Mouse (Mus musculus) monocyte, adult 5-6 weeks (primary cell): Measurements from ENCODE around the gene Esrra. TPM values are rescaled to one million over a fixed set of nuclear protein-coding genes. Genes with fewer than 3 reads are reported as not detected.

Experiments used
- ATAC-seq: fragments of 153-309, 156-312 bp; replicated peaks from 2 replicates; pipeline ENCODE4 v1.8.0; 2017; ENCODE audit warnings: mild to moderate bottlenecking; ENCODE audit not compliant: low TSS enrichment, insufficient number of reproducible peaks, severe bottlenecking, poor library complexity, low FRiP score
- total RNA-seq: library from RNA; stranded (forward); fragments of 200-1000, 200-491, 200-594 nt; gene quantifications from 3 replicates; pipeline ENCODE4 v1.2.3, GENCODE M21; 2017

Esrra gene
- total RNA-seq = 39.1 to 50.2 TPM (median 46.8 TPM) in 3 replicates

- peak; percentile 89 for ATAC-seq
Observed at GRCm38 (mm10) chr19:6921647-6922567, at the start of gene Esrra. Gene Esrra, minus strand, starts transcription at chr19:6921813.

DNA sequence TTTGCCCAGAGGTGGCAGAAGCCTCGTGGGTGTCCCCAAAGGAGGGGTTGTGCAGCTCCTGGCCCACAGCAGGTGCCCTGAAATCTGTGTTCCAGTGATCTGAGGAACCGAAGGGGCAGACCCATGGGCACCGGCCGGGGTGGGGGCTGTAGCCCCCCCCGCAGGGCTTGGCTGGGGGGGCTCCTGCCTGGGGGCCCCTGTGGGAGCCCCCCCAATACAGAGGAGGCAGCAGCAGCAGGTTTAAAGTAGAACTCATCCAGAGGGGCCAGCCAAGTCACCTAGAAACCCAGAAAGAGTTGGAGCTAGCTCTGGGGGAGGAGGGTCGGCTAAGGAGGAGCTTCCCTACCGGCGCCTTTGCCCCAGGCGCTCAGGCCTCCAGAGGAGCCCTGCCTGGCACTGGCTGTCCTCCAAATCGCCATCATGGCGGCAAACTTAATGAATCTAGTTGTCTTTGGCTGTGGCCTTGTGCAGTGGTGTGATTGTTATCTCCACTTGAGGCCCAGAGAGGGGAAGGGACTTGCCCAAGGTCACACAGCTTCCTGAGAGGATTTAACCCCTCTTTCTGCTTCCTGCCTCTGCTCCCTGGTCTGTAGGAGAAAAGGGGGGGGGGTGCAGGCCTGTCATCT is 49.0 kb upstream of the Esrra start:
- ATAC-seq = no peak

GRCm38 (mm10) chr19:6969665-6970381 is 48.2 kb upstream of the Esrra start:
- ATAC-seq = no peak

GRCm38 (mm10) chr19:6969291-6969664 is 47.7 kb upstream of the Esrra start:
- no peak for ATAC-seq

DNA sequence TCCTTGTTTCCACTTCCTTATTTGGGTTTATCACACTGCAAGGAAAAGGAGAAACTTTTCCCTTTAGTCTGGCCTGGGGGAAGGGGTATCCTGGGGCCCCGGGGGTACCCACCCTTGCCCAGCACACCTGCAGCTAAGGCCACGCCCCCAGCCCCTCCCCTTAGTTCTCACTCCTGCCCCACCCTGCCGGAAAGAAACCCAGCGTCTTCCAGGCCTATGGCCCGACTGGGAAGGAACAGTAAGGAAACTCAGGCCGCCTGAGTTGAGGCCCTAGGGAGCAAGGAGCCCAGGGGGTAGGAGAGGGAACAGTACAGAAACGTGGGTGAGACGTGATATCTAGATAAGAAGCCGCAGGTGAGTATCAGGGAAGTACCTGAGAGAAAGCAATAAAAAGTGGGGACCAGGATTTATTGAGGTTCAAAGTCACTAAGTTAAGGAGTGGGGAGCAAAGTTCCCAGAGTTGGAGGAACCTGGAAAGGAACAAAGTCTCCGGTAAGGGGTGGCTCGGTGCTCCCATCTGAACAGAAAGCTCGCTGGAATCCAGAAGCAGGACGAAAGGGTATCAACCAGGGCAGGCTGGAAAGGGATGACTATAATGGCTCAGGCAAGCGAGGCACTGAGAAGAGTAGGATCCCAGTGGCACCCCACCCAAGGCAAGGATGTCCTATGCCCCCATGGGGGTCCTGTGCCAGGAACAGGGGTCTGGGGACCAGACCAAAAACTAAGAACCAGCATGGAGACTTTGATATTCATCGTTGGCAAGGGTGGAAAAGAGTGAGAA is 47.1 kb upstream of the Esrra start:
- no peak for ATAC-seq

DNA sequence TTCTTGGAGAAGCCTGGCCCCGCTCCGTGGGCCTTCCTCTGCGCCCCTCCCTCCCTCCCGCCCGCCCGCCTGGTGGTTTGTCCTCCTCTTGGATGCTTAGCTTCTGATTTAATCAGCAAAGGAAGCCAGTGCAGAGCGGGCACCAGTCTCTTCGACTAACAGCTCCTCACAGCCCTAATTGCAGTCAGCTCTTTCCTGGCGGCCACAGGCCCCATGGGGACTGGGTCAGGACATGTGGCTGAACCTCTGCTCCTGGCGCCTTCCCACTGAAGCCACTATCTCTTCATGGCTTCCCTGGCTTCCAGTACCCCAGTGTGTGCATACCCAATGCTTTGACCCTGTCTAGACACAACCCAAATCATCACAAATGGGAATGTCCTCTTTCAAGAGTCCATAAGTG is 34.8 kb upstream of the Esrra start:
- ATAC-seq = no peak

GRCm38 (mm10) chr19:6955424-6955823 is 33.8 kb upstream of the Esrra start:
- ATAC-seq = no peak

- ATAC-seq = no peak
Observed at GRCm38 (mm10) chr19:6954046-6954445, 32.4 kb upstream of the Esrra start.

DNA sequence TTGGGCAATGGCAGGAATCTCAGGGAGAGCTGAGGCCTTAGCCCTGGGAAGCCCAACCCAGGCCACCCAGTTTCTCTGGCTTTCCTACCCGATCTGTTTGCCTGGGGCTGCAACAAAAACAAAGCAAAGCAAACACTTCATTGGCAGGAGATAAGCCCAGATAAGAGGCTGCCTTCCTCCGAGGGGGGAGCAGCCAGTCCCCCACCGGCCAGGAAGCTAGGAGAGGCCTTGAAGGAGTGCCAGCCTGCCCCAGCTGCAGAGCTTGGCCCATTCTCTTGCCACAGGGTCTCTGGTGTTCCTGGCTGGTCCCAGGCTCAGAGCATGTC is 31.1 kb upstream of the Esrra start:
- no peak for ATAC-seq

DNA sequence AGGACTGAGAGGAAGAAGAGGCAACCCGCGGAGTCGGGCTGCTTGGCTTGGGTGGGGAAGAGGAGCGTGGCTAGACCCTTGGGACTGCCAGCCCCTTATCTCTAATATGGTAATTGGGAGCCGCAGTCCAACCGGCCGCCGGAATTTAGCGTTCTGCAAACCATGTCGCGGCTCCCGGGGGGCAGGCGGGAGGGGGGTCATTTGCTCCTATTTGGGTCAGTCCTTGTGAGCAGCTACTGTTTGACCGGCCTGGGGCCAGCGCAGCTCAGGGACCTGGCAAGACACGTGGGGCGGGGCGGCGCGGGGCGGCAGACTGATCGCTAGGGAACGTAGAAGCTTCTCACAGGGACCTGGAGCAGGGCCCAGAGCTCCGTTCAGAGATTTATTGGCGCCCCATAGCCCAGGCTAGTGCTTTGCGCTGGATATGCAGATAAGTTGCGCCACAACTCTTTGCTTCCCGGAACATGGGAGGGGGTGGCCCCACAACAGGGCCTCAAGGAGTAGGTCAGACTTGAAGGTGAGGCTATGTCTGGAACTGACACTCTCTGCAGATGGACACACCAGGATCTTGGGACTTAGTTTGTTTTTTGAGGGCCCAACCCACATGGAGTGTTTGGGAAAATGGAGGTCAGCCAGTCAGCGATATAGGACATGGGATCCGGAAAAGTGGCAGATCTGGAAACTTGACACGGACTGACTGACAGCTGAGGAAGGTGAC is 30.5 kb upstream of the Esrra start:
- ATAC-seq = 0 out of 2 replicates have a peak, but pooled peaks have one; percentile 7

DNA sequence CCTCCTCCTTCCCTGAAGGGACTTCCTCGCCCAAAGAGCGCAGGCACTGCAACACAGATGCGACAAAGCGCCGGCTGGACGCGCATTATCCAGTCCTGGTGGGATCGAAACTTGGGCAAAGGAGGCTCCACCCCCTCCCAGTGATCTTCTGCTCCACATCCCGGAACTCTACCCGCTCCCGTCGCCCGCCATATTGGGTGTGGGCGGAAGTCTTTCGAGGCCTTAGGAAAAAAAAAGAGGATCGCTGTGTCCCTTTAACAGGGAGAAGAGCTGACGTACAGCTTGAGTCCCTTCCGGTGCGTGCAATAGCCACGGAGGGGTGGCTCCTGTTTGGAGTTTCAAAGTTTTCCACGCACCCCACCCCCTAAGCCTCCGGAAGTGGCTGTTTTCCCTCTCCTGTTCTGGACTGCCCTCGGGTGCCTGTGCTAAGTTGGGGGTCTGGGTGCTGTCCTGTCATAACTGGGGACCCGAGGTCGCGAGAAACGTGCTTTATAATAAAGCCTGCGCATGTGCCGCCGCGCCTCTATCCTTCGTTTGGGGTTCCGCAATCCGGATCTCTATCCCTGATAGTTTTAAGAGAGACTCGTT is 29.9 kb upstream of the Esrra start:
- ATAC-seq = peak; percentile 77

GRCm38 (mm10) chr19:6950613-6951153 is 29.1 kb upstream of the Esrra start:
- ATAC-seq = 0 out of 2 replicates have a peak, but pooled peaks have one; percentile 1

GRCm38 (mm10) chr19:6949951-6950350 is 28.3 kb upstream of the Esrra start:
- no peak for ATAC-seq

DNA sequence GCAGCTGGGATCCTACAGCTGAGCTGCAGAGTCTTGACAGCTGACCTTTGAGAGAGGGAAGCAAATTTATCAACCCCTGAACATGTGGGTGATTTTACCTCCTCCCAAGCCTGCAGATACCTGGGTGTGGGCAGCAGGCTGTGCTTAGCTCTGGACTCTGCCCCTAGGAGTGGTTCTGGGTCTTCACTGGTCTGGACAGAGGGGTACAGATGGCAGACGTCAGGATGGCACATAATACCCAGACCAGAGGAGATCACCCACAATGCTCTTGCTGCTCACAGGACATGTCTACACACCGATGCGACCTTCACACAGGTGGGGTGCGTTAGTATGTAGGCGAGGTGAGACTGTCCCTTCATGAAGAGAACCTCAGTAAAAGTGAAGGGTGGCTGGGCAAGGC is 27.9 kb upstream of the Esrra start:
- ATAC-seq = no peak

DNA sequence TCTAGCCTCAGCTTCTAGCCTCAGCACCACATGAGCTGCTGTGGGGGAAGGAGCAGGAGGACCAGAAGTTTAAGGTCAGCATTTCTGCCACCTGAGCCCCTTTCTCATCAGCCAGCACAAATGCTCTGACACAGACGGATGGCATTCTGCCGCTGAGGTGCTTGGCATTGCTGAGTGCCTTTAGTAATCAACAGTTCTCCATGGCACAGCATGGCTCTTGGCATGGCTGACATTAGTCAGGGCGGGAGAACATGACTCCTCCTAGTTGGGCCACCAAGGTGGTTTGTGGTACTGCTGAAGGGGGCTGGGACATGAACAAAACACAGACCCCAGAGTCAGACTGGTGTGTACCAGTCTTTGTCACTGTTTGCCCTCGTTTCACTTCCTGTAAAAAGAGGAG is 26.6 kb upstream of the Esrra start:
- ATAC-seq = no peak

- no peak for ATAC-seq
Observed at GRCm38 (mm10) chr19:6947742-6948141, 26.1 kb upstream of the Esrra start.

DNA sequence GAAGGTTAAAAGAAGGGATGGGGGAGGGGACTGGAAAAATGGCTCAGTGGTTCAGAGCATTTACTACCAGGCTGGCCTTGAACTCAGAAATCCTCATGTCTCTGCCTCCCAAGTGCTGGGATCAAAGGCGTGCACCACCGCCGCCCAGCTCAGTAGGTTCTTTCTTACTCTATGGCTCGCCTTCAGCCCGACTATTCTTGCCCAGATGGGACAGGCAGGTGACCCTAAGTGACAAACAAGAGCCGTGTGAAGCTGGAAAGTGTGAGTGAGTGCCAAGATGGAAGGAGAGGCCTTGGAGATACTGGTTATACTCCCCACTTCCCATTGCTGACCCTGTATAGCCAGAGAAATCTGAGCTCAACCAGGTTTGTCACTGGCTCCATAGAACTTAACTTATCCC is 22.1 kb upstream of the Esrra start:
- ATAC-seq = no peak

DNA sequence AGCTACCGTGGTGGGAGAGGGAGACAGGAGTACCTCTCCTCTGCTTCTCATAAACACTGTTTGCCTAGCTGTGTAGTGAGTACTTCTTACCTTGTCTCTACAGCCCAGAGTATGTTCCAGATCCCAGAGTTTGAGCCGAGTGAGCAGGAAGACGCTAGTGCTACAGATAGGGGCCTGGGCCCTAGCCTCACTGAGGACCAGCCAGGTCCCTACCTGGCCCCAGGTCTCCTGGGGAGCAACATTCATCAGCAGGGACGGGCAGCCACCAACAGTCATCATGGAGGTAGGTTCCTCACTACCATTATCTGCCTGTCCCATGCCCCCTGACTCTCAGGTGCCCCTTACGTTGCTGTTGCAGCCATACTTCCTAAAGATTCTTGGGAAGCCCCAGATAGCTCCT is 21.2 kb upstream of the Esrra start:
- ATAC-seq = no peak
